Mouse (Mus musculus) forebrain, postnatal 0 days (tissue): ENCODE data around the gene Spata31d1d. TPM values are rescaled to one million over a fixed set of nuclear protein-coding genes. Genes with fewer than 3 reads are reported as not detected.
"Not testable (repeated sequence)": the region's sequence is repeated elsewhere in the genome, so short reads cannot be mapped to it uniquely, and the experiment has no call there.

Source experiments
- ATAC-seq: fragments of 200-750 bp; cut with Nextera tagmentation; 2 replicates; pipeline ENCODE4 v1.8.0; 2017; ENCODE audit warnings: mild to moderate bottlenecking, moderate library complexity
- DNase-seq: peaks from one replicate; pipeline ENCODE4 v3.0.0-alpha.2; 2015
- H3K27ac ChIP-seq: fragments of 300-500 bp; sonication (generic); 2 replicates; pipeline ENCODE4 v1.5.1; 2014; ENCODE audit warnings: low read depth, mild to moderate bottlenecking, antibody characterized with exemption, low read length, moderate library complexity, mixed read lengths
- H3K27me3 ChIP-seq: fragments of 300-500 bp; sonication (generic); 2 replicates; pipeline ENCODE4 v1.6.1; 2014; ENCODE audit warnings: mild to moderate bottlenecking, low read length, mixed read lengths; ENCODE audit not compliant: insufficient read depth
- H3K36me3 ChIP-seq: fragments of 300-500 bp; sonication (generic); 2 replicates; pipeline ENCODE4 v1.6.1; 2014; ENCODE audit warnings: mild to moderate bottlenecking, moderate library complexity; ENCODE audit not compliant: insufficient read depth
- H3K4me1 ChIP-seq: fragments of 300-500 bp; sonication (generic); 2 replicates; pipeline ENCODE4 v1.6.1; 2014; ENCODE audit warnings: antibody characterized with exemption; ENCODE audit not compliant: insufficient read depth
- H3K4me2 ChIP-seq: fragments of 300-500 bp; sonication (generic); 2 replicates; pipeline ENCODE4 v1.6.1; 2014; ENCODE audit warnings: low read depth, mild to moderate bottlenecking, moderate library complexity
- H3K4me3 ChIP-seq: fragments of 300-500 bp; sonication (generic); 2 replicates; pipeline ENCODE4 v1.5.1; 2014; ENCODE audit warnings: low read depth, low read length, mixed read lengths
- H3K9ac ChIP-seq: fragments of 300-500 bp; sonication (generic); 2 replicates; pipeline ENCODE4 v1.6.1; 2014; ENCODE audit warnings: mild to moderate bottlenecking
- H3K9me3 ChIP-seq: fragments of 300-500 bp; sonication (generic); 2 replicates; pipeline ENCODE4 v1.6.1; 2016; ENCODE audit warnings: low read length
- CTCF ChIP-seq: sonication (generic); IDR thresholded peaks from 2 replicates; pipeline ENCODE4 v1.5.1; 2016; ENCODE audit warnings: antibody characterized with exemption, control low read depth, low read depth
- WGBS: fragments of 180-500 bp; shearing (Covaris S2); extraction: QIAGEN DNeasy Blood & Tissue Kit; methylation state at CpG from one replicate; pipeline ENCODE4 v1.1.7; 2014; 5-methylcytosine and 5-hydroxymethylcytosine counted together
- polyA plus RNA-seq: library from polyadenylated mRNA; unstranded; fragments of >200 nt; fragmentation: Nextera tagmentation; extraction: Ambion mirVana; gene quantifications from 2 replicates; pipeline ENCODE4 v1.2.1, GENCODE M21; 2015
- total RNA-seq: library from RNA; depleted of rRNA; stranded (reverse); fragments of >200 nt; gene quantifications from 2 replicates; pipeline ENCODE4 v1.2.3, GENCODE M21; 2014; rRNA removed

The Spata31d1d gene
- total RNA-seq, result not detected in 2 replicates
- not detected in 2 replicates for polyA plus RNA-seq

GRCm38 (mm10) chr13:59731652-59732051, at the start of gene Spata31d1d:
Gene Spata31d1d, minus strand, starts transcription at chr13:59731752.
- no peak for TF ChIP-seq CTCF
- DNase-seq (no peak), ATAC-seq (no peak)
- no peaks in the 10 kb centered on the region for H3K27me3 ChIP-seq
- H3K9me3 ChIP-seq, result no peaks in the 10 kb centered on the region
- H3K4me2 ChIP-seq, result no peak within 1 kb of the TSS
- no peak within 1 kb of the TSS for H3K27ac ChIP-seq
- no peak within 1 kb of the TSS for H3K4me3 ChIP-seq
- 39% methylated on average over 7 of the region's 7 CpGs for WGBS
- no peak within 1 kb of the TSS for H3K9ac ChIP-seq
- no peaks in the 10 kb centered on the region for H3K4me1 ChIP-seq
- H3K36me3 ChIP-seq, result no peaks in the 10 kb centered on the region

- not testable (repeated sequence) for DNase-seq, H3K4me1 ChIP-seq
- WGBS, result 97% methylated on average over 1 of the region's 1 CpGs
Observed at GRCm38 (mm10) chr13:59779744-59780264, 48.3 kb upstream of the Spata31d1d start.

GRCm38 (mm10) chr13:59779213-59779612, 47.7 kb upstream of the Spata31d1d start:
- Histone ChIP-seq H3K27me3 (no peaks in the 10 kb centered on the region), H3K27ac (no peak overlapping the region), H3K4me2 (no peak overlapping the region), H3K9me3 (no peaks in the 10 kb centered on the region), H3K4me3 (no peak overlapping the region), H3K4me1 (no peaks in the 10 kb centered on the region), H3K36me3 (peaks cover 87% of the 10 kb centered on the region), H3K9ac (no peak overlapping the region)
- TF ChIP-seq CTCF, result peak; percentile 30; the same call in 1 of the 2 replicates
- no peak; the same call in 1 of the 2 replicates for ATAC-seq
- WGBS, result 90% methylated on average over 4 of the region's 4 CpGs
- DNase-seq, result peak; percentile 6

More at GRCm38 (mm10) chr13:59779744-59780264, 48.3 kb upstream of the Spata31d1d start:
- ATAC-seq, H3K27me3 ChIP-seq, H3K27ac ChIP-seq, H3K9me3 ChIP-seq, H3K4me2 ChIP-seq, H3K4me3 ChIP-seq, H3K9ac ChIP-seq: not testable (repeated sequence)
- TF ChIP-seq CTCF, result peak; percentile 29; the same call in 1 of the 2 replicates
- H3K36me3 ChIP-seq, result peaks cover 91% of the 10 kb centered on the region

GRCm38 (mm10) chr13:59775168-59775567, 43.6 kb upstream of the Spata31d1d start:
- H3K27me3 ChIP-seq, result no peaks in the 10 kb centered on the region
- ATAC-seq (no peak), DNase-seq (no peak)
- no peak overlapping the region for H3K4me2 ChIP-seq
- no peak overlapping the region for H3K27ac ChIP-seq
- no peaks in the 10 kb centered on the region for H3K9me3 ChIP-seq
- peaks cover 56% of the 10 kb centered on the region for H3K36me3 ChIP-seq
- TF ChIP-seq CTCF, result no peak
- peaks cover 7% of the 10 kb centered on the region; the same call in 1 of the 2 replicates for H3K4me1 ChIP-seq
- H3K9ac ChIP-seq, result no peak overlapping the region
- no peak overlapping the region for H3K4me3 ChIP-seq
- WGBS, result 79% methylated on average over 3 of the region's 3 CpGs

- TF ChIP-seq CTCF, result no peak
- DNase-seq (peak; percentile 55), ATAC-seq (no peak)
- peak overlapping the region; percentile 70; the same call in 1 of the 2 replicates for H3K9ac ChIP-seq
- no peaks in the 10 kb centered on the region for H3K27me3 ChIP-seq
- H3K4me2 ChIP-seq, result no peak overlapping the region
- H3K4me3 ChIP-seq, result no peak overlapping the region
- peak overlapping the region; percentile 91; the same call in 1 of the 2 replicates for H3K27ac ChIP-seq
- H3K4me1 ChIP-seq, result peaks cover 19% of the 10 kb centered on the region
- H3K9me3 ChIP-seq, result no peaks in the 10 kb centered on the region
- H3K36me3 ChIP-seq, result peaks cover 21% of the 10 kb centered on the region
- WGBS, result 51% methylated on average over 9 of the region's 9 CpGs
Observed at GRCm38 (mm10) chr13:59771257-59771656, 39.7 kb upstream of the Spata31d1d start.

GRCm38 (mm10) chr13:59770847-59771246, 39.3 kb upstream of the Spata31d1d start:
- peak overlapping the region; percentile 91 for H3K27ac ChIP-seq
- no peaks in the 10 kb centered on the region for H3K9me3 ChIP-seq
- ATAC-seq, result no peak
- H3K9ac ChIP-seq, result peak overlapping the region; percentile 70
- peak overlapping the region; percentile 83 for H3K4me3 ChIP-seq
- 66% methylated on average over 9 of the region's 9 CpGs for WGBS
- no peak for DNase-seq
- TF ChIP-seq CTCF, result no peak
- H3K27me3 ChIP-seq, result no peaks in the 10 kb centered on the region
- peak overlapping the region; percentile 75 for H3K4me2 ChIP-seq
- peaks cover 19% of the 10 kb centered on the region for H3K36me3 ChIP-seq
- peaks cover 19% of the 10 kb centered on the region for H3K4me1 ChIP-seq

- peaks cover 19% of the 10 kb centered on the region for H3K4me1 ChIP-seq
Observed at GRCm38 (mm10) chr13:59770164-59770562, 38.6 kb upstream of the Spata31d1d start.

More at GRCm38 (mm10) chr13:59770164-59770562, 38.6 kb upstream of the Spata31d1d start:
- Histone ChIP-seq H3K4me2 (peak overlapping the region; percentile 75), H3K36me3 (peaks cover 13% of the 10 kb centered on the region), H3K27me3 (no peaks in the 10 kb centered on the region), H3K9me3 (no peaks in the 10 kb centered on the region), H3K9ac (peak overlapping the region; percentile 70), H3K27ac (peak overlapping the region; percentile 91), H3K4me3 (peak overlapping the region; percentile 83)
- ATAC-seq, result peak; percentile 88
- DNase-seq, result peak; percentile 94
- under 1% methylated on average over 28 of the region's 28 CpGs for WGBS
- TF ChIP-seq CTCF, result peak; percentile 62
